Mouse (Mus musculus): ENCODE results near the gene Zfp827. TPM values are rescaled to one million over a fixed set of nuclear protein-coding genes. Genes with fewer than 3 reads are reported as not detected.

Zfp827 gene
- total RNA-seq, 2 experiments from 2014 or later = 23.2 to 24.2 TPM

DNA sequence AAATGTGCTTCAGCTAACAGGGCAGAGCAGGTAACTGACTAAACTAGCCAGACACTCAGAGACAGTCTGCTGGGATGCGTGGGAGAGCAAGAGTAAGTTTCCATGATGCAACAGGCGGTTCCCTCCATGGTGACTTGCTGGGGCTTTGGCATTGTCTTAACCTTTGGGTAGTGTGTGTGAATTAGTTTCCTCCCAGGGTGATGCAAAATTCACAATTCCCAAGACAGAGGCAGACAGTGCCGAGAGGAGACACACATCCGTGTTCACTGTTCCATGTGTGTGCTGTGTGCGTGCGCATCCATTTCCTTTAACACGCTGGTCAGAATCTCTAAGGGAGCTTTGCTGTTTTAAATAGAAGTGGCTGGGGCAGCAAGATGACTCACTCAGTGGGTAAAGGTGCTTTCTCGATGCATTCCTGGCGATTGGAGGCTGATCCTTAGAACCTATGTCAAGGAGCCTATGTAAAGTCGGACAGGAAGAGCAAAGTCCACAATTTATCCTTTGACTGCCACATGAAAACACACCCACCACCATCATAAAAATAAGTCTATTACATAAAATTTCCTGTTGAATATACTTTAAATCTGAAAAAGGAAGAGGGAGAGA is 127.4 kb downstream of the Zfp827 start:
- no peak for DNase-seq (ENCODE audit: low spot score in 2 of 2)

DNA sequence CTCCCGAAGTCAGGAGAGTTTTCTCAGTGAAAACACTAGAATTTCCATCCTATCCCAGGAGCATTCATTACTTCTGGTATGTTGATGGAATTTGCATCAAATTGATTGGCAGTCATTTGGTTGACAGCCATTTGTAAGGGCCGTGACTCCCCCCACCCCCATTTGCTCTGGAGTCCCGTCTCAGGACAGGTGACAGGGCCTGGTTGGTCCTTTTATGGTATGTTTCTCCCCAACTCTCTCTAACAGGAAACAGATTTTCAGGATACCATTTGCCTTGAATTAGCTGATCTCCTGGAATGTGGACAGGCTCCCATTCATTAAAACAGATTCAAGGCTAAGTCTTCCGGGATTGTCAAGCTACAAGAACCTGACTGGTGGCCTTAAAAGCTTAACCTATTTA is 129.1 kb downstream of the Zfp827 start:
- DNase-seq (ENCODE audit: low spot score in 2 of 2) = no peak

DNA sequence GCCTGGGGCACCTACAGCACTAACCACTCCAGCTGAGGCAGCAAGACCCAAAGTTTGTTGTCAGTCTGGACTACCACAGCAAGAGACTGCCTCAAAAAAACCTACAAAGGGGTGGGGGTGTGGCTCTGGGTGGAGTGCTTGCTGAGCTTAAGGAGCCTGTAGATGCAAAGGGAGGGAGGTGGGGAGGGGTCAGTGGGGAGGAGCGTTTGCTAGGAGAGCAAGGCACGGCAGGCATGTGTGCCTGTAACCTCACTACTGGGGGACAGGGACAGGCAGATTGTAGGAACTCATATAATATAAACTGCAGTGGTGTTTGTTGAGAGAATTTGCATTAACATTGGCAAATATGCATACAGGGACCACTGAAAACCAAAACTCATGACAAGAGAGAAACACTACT is 130.1 kb downstream of the Zfp827 start:
- no peak for DNase-seq (ENCODE audit: low spot score in 2 of 2)

DNA sequence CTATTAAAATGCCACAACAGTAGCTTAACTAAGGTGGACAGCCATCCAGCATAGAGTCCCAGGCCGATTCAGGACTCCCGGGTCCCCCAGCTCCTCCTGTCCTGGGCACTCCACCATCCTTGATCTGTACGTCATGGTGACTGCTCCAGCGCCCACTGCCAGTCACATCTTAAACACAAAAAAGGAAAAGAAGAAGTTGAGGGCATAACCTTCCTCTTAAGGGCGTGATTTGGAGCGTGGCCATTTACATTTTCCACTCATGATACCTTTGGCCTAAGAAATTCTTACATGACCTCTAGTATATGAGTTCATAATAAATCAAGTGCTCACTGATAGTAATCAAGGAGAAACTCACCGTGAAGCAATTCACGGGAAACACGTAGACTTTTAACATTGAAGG is 131.2 kb downstream of the Zfp827 start:
- no peak for DNase-seq (ENCODE audit: low spot score in 2 of 2)

DNA sequence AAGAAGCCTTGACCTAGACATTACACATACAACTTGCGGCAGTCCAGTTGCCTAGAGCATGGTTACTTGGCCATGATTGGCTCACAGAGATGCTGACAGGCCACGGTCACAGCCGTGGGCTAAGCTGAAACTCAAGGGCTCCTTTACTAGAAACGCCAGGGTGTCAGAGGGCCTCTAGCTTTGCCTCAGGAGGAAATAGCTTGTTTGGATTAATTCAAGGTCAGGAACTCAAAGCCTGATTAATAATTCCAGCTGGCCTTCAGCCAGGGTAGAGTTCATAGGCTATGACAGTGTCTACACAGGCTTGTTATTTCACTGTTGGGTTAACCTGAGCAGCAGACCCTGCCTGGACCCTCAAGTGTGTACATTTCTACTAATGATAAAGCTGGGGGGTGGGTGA is 132.1 kb downstream of the Zfp827 start:
- DNase-seq (ENCODE audit: low spot score in 2 of 2) = no peak

DNA sequence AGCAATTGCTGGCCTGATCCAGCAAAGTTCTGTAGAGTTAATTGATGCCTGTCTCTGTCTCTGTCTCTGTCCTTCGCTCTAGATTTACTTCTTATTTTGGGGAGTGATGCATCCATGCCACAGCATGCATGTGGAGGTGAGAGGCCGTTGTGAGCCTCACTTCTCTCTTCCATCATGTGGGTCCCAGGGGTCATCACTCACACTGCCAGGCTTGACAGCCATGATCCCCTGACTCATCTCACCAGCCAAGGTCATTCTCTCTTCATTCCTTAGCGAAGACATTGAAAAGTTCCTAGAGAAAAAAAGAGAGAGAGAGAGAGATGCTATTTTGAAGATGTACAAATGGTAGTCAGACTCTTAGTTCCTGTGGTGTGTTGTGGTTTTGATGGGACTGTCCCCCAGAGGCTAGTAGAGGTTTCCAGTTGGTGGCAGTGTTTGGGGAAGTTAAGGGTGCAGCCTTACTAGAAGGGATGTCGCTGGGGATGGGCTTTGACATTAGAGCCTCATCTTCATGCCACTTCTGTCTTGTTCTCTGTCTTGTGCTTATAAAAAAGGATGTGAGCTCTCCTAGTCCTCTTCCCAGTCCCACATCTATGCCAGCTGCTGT is 133.0 kb downstream of the Zfp827 start:
- no peak for DNase-seq (ENCODE audit: low spot score in 2 of 2)

DNA sequence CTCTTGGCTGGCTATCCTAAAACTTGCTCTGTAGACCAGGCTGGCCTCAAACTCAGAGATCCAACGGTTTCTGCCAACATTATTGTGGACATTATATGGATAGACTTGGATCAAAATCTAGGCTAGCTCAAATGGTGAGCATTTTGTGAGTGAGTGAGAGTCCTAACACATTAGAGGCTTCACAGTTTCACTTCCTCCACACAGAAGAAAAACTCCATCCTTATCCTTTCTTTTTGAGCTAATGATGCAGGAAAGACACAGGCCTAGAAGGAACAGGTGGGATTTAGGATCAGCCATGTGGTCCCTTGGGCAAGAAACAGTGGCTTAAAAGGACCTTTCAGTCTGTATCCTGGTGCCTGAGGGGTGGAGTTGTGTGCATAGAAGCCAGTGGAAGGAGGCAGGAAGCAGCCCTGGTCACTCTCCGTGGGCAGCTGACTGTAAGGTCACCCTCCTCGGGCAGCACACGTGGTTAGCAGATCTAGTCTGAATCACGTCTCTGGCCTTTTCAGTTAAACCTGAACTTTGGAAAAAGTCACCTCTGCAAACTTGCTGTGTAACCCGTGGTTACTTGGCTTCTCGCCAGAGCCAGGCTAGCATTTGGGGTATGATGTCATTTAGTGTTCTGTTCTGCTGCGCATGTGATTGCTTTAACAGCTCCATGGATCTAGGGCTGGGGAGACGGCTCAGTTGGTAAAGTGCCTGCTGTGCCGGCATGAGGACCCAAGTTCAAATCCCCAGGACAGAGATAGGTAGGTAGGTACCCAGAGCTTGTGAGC is 134.5 kb downstream of the Zfp827 start:
- DNase-seq (ENCODE audit: low spot score in 2 of 2) = peak; percentile 68

DNA sequence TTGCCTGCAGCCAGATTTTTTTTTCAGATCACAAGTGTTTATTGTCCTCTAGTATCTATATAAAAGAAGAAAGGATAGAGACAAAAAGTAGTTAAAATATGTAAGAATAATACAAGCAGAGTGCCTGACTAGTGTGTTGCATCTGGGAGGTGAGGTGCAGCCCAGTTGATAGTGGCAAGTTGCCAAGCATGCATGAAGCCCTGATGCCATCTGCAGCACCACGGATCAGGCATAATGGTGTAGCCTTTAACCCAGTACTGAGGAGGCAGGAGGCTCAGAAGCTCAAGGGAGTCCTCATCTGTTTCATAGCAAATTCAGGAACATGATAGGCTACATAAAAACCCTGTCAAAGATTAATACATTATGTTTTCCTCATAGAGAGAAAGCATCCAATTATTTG is 136.1 kb downstream of the Zfp827 start:
- no peak for DNase-seq (ENCODE audit: low spot score in 2 of 2)

DNA sequence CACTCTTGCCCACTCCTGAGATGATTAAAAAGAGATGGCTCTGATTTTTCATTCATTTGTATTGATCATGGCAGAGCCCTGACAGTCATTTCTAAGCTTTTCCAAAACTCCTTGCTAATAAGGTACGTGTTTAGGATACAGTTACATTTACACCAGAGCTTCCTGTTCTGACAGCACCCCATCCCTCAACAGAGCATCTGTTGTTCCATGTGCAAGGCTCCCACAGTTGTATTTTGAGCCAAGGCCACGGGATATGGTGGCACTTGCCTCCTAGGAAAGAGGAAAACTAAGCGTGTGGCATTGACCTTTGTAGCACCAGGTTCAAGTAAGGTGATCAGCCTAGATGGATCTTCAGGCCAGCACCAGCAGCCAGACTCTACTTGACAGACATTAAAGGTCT is 137.0 kb downstream of the Zfp827 start:
- DNase-seq (ENCODE audit: low spot score in 2 of 2) = no peak

DNA sequence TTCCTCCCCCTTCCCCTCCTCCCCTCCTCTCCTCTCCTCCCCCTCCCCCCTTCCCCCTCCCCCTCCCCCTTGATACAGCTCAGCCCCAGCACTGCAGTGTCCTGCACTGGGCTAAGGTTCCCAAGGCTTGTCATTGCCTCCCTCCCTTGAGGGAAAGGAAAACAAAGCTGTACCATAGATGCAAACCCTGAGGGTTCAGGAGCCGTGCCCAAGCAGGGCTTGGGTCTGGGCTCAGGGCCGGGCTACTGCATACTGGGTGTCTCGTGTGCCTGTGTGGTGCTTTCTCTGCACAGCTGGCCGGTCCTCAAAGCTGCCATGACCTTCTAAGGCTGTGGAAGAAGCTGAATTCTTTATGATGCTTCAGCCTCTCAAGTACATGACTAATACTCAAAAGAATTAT is 145.4 kb downstream of the Zfp827 start:
- no peak for DNase-seq (ENCODE audit: low spot score in 2 of 2)

DNA sequence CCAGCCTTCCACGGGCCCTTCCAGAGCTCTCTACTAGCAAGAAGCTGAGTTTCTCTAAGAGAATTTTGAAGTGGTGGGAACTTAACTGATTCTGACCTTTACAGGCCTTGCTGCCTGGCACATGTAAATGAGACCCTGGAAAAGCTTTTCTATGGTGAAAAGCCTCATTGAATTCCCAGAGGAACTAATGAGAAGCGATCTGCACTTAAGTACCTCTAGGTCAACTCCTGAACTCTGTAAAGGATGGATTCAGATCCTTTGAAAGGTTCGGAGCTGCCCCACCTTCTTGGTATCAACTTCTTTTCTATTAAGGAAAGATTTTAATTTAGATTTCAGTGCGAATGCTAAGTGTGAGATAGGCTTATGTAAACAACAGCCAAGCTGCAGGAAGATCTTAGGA is 147.8 kb downstream of the Zfp827 start:
- DNase-seq (ENCODE audit: low spot score in 2 of 2) = no peak

DNA sequence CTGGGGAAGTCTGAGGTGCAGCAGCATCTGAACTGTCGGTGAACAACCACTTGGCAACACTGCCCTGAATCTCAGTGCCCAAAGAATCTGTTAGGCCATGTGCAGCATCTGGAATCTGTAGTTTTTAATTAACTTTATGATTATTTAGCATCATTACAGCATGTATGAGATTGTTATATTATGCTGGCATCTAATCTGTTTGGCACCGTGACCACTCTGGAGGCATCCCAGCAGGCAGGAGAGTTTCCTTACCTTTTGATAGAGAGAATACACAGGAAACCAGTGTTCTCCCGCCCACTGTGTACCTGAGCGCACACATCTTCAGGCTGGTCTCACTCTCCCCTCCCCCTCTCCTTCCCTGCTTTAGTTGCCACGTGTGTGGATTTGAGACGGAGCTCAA is 151.4 kb downstream of the Zfp827 start:
- DNase-seq (ENCODE audit: low spot score in 2 of 2) = peak in 1 of 2 experiments; percentile 22

DNA sequence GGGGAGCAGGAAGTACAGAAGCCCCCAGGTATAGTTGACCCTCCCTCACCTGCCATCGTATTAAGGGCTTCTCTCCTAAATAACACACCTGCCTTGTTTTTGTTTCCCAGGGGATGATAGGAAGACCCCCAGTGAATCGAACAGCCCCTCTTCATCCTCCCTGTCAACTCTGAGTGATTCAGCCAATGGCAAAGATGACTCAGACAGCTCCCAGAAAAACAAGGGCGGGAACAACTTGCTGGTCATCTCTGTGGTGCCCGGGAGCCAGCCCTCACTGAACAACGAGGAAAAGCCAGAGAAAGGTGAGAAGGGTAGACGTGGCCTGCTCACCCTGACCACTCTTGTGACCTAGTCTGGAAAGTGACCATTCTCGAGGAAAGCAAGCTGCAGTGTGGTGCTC is 157.3 kb downstream of the Zfp827 start:
- DNase-seq (ENCODE audit: low spot score in 2 of 2) = no peak

DNA sequence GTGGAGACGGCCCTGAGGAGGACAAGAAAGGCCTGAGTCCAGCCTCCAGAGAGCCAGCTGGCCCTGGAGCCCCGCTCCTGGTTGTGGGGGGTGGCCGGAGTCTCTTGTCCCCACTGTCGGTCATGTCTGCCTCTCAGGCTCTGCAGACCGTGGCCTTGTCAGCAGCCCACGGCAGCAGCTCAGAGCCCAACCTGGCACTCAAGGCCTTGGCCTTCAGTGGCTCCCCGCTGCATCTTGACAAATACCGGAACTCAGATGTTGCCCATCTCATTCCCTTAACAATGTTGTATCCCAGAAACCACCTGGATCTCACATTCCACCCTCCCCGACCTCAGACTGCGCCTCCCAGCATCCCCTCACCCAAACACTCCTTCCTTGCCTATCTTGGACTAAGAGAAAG is 161.8 kb downstream of the Zfp827 start:
- DNase-seq (ENCODE audit: low spot score in 2 of 2) = no peak

DNA sequence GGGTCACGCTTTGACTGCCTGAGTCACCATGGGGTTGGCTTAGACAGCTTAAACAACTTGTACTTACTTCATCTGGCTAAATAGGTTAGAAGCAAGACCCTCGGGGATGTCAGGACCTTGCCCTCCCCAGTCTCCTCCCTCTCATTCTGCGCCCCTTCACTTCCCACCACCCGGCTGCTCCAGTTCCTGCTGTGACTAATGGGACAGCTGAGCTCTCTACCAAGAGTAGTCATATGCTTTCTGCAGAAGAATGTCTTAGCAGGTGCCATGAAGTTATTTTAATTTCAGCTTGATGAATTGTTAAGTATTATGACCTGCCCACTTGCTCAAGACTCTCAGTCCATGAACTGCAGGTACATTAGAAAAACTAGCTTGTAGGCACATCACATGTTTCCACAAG is 168.2 kb downstream of the Zfp827 start:
- DNase-seq (ENCODE audit: low spot score in 2 of 2) = no peak

DNA sequence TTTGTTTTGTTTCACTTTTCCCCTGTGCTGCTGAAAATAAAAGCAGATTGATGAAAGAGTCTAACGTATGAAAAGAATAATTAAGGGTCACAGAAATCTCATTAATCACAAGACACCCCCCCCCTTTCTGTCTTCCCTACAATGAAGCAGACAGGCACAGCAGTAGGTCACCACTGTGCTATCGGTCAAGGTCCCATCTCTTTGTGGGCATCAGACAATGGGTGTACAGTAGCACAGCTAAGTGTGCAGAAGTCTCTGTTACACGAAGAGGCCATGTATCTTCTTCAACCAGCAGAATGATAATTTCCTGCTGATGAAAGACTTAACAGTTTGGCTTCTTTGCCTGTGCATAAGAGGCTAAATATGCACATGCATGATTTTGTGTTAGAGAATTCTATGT is 170.4 kb downstream of the Zfp827 start:
- DNase-seq (ENCODE audit: low spot score in 2 of 2) = no peak

DNA sequence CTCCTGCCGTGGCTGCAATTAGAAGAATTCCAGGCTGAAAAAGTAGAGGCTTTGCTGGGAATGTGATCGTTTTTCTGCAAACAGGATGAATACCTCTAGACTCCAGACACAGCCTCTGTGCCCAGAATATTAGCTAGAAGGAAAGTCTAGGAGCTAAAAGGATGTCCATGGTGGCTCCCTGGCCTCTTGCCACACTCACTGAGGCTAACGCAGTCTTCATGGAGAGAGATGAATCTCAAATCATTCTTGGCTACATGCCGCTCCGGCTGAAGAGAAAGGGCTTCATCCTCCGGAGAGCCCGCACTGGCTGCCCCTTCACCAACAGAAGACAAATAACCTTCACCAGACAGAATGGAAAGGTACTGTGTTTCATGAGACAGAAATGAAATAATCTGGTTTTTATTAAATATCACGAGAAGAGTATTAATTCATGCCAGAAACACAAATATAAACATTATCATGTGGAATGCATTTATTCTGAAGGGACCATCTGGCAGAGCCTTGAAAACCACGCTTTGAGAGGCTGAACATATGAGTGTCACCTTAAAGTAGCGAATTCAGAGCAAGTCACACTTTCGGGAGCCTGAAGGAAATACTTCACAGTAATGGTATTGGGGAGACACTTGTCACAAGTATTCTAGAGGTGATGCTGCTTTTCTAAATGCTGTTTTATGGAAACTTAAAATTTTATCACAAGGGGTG is 173.4 kb downstream of the Zfp827 start:
- no peak for DNase-seq (ENCODE audit: low spot score in 2 of 2)

DNA sequence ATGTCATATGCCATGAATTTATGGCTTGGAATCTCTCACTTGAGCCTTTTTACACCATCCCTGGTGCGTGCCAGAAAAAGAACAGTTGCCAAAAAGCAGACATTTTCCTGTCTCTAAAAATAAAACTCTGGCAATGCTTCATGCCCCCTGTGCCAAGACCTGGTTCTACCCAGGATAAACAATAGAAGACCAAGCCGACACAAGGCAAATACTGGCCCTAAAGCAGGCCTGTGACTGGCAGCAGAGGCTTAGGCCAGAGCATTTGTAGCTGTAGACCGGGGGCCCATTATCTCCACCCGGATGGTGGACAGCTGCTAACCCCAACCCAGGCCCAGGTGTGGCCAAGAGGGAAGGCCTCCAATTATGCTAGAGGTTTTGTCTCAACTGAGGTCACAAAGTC is 178.7 kb downstream of the Zfp827 start:
- no peak for DNase-seq (ENCODE audit: low spot score in 2 of 2)

DNA sequence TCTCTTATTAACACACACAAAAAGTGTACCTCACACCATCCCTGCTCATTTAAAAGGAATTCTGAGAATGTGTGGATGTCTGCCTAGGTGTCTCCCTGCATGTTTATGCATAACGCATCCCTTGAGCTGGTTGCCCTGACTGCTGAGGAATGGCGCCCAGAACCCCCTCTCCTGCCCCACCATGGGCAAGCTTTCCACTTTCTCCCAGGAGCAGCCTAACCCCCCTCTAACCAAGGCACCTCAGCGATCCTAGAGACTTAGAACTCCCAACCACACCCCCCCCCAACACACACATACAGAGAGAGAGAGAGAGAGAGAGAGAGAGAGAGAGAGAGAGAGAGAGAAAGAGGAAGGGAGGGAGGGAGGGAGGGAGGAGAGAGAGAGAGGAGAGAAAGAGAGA is 179.9 kb downstream of the Zfp827 start:
- no peak for DNase-seq (ENCODE audit: low spot score in 2 of 2)

DNA sequence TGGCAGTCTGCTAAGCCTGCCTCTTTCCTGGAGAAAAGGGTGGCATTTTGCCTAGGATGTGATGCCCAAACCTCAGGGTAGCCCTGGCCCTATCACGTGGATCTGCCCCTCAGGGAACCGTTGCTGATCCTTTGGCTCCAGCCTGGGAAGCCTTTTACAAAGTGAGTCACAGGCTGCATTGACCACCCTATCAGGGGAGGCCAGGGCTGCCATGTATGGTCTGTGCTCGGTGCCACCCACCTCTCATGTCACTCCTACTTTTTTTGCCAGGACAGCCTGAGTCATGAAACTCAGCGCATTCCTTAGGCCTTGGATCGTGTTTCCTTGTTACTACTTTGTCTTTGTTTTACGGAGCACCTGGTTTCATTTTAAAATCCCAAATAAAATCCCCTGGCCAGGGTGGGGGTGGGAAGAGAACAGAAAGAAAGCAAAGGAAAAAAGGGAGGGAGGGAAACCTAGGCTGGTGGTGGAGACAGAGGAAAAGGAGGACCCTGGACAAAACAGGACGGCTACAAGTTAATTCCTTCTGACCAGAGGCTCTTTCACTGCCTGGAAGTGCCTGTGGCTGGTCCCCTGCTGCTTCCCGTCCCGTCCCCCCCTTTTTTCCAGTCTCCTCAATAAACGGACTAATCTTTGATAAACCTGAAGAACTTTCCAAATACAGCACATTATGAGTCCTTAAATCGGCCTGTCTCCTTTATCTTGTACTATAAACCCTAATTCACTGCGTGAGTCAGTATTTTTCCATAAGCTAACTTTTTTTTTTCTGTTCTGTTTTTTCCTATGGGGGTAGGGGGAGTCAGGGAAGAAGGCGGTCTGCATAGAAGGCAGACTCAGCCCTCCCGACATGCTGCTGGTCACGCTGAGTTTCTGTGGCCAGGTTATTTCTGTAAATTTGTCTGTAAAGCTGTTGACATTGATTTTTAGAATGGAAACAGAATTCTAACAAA is 180.7 kb downstream of the Zfp827 start:
- DNase-seq (ENCODE audit: low spot score in 2 of 2) = no peak
